Mouse (Mus musculus) gonadal fat pad, adult 2 months (tissue): ENCODE measurements around the gene Olfr1357. TPM values are rescaled to one million over a fixed set of nuclear protein-coding genes. Genes with fewer than 3 reads are reported as not detected.
"Not testable (repeated sequence)": the region's sequence is repeated elsewhere in the genome, so short reads cannot be mapped to it uniquely, and the experiment has no call there.

Experiments used
- DNase-seq: peaks from one replicate; pipeline ENCODE4 v3.0.0-alpha.2; 2012; ENCODE audit warnings: low read depth
- polyA plus RNA-seq: library from polyadenylated mRNA; depleted of rRNA; stranded (reverse); fragments of >200 nt; gene quantifications from 2 replicates; pipeline ENCODE4 v1.2.3, GENCODE M21; 2012; rRNA removed

Olfr1357 gene
- not detected in 2 replicates for polyA plus RNA-seq

DNA sequence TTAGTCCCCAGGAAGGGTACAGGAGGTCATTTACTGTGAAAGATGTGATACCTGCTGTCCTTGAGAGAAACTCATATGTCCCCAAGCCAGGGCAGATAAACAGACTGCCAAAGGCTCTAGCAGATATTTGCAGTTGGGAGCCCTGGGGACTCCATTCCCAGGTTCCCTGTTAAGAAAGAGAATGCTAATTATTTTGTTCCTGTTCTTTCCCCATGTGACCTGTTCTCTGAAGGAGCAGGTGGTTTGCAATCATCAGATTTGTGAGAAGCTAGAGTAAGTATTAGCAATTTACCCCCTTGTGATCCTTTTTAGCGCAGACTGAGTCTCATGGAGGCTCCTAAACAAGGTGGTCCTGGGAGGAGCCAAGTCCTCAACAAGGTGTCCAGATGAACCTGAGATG lies at the start of gene Olfr1357:
Gene Olfr1357, minus strand, starts transcription at position 101 of the 400 bp plus-strand sequence.
- DNase-seq, result no peak

DNA sequence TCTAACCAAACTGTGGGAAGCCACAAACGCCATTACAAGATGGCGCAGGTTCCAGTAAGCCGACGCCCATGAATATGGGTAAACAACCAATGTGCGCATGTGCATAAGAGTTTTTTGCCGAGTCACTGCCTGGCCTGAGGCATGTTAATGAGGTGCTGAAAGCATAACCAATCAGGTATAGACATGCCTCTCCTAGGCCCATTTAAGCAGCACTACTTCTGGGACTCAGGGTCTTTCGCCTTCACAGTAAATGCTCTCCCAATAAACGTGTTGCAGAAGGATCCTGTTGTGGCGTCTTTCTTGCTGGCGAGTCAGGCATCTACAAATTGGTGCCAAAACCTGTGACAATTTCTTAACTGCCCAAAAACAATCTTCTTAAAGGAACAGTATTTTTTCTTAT lies 48.8 kb upstream of the Olfr1357 start:
- not testable (repeated sequence) for DNase-seq

- DNase-seq, result no peak
These were observed 46.7 kb upstream of the Olfr1357 start for GRCm38 (mm10) chr10:78664546-78664945.

DNA sequence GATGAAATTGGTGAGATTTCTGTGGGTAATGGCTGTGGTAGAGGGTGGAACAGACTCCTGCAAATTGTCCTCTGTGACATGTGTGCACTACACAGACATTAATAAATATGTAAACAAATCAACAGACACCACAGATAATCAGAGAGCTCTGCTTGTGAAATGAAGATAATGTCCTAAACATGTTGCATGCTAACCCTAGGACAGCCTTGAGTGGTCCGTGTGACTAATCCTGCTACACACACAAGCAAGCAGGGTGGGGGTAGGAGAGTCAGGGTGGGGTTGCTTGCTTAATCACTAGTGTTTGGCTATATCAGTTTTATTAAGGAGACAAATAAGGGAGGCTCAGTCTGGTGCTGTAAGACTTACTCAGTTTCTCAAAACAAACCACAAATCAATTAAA lies 43.3 kb upstream of the Olfr1357 start:
- DNase-seq, result no peak

- no peak for DNase-seq
These were observed 14.4 kb upstream of the Olfr1357 start for GRCm38 (mm10) chr10:78632311-78632710.

DNA sequence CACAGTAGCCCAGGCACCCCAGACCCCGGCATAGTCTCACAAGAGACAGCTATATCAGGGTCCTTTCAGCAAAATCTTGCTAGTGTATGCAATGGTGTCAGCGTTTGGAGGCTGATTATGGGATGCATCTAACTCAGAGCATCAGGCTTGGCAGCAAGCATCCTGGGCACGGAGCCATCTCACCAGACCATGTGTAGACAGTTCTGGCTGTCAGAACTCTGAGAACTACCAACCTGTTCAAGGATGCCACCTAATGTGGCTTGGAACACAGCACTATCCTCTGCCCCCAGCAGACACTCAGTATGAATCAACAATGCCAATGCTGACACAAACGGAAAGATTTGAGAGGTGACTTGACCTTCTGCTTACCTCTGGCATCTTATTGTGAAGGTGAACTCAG lies 12.3 kb upstream of the Olfr1357 start:
- no peak for DNase-seq

GRCm38 (mm10) chr10:78623143-78623542 lies 5.3 kb upstream of the Olfr1357 start:
- DNase-seq, result not testable (repeated sequence)

DNA sequence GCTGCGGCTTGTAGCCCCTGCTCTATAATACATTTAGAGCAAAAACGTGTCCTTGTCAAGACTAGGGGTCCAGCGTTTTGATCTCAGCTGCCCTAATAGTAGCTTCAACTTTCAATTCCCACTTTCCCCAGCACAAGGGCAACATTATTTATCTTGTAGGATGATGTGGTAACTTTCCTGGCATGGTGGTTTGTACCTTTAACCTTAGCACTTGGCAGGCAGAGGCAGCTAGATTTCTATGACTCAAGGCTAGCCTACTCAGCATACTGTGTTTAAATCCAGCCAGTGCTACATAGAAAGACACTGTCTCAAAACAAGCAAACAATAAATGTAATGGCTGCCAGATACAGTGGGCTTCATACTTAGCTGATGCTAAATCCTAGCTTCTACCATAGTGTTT lies 10.3 kb downstream of the Olfr1357 start:
- no peak for DNase-seq

DNA sequence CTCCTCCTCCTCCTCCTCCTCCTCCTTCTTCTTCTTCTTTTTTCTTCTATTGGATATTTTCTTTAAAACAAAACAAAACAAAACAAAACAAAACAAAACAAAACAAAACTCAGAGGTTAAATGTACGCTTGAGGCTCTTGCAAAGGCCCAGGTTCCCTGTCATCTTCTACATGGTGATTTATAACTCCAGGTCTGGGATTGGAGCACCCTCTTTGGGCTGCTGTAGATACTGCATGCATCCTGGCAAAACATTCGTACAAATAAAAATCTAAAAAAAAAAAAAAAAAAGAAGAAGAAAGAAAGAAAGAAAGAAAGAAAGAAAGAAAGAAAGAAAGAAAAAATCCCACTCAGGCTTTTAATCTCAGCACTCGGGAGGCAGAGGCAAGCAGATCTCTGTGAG lies 12.8 kb downstream of the Olfr1357 start:
- no peak for DNase-seq

- no peak for DNase-seq
These were observed 18.0 kb downstream of the Olfr1357 start for GRCm38 (mm10) chr10:78599865-78600264.

- no peak for DNase-seq
These were observed 23.3 kb downstream of the Olfr1357 start for GRCm38 (mm10) chr10:78594566-78594965.

GRCm38 (mm10) chr10:78594157-78594556 lies 23.7 kb downstream of the Olfr1357 start:
- no peak for DNase-seq

DNA sequence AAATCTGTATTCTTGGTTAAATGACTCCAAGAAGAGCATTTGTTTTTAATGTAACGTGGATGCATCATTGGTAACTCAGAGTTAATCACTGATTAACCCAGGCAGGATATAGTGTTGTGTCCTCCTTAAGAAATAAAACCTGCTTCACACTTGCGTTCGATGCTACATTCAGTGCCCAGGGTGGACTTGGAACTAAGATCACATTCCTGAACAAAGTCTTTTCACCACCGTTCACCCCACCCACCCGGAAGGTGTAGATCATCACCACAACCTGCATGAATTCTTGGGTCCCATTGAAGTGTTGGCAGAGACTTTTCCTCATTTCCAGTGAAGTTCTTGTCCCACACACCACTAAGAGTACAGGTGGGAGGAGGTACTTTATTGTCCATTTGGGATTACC lies 24.1 kb downstream of the Olfr1357 start:
- DNase-seq, result no peak

DNA sequence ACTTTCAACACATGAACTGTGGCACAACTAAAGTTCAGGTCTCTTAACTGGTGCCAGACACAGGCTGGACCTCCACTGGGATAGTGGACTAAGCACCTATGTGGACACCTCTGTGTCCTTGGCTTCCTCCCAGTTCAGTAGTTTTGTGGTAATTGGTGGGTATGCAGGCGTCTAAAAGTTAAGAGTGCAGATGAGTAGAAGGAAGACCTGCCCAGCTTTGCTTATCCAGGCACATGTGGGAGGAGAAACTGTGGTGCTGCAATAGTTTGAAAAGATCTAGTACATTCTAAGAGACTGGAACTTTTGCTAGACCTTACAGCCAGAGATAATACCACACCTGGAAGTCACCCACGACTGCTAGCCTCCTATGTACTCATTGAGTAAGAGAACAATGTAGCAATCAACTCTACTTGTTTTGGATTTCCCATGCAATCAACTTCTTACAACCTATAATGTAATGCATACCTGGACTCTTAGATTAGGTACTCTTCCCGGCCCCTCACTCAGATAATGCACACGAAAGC lies 25.0 kb downstream of the Olfr1357 start:
- DNase-seq, result no peak

- DNase-seq, result no peak
These were observed 26.2 kb downstream of the Olfr1357 start, which contains the start of gene Syde1 for GRCm38 (mm10) chr10:78591406-78592328. Gene Syde1 (minus strand): TSS chr10:78591964.

DNA sequence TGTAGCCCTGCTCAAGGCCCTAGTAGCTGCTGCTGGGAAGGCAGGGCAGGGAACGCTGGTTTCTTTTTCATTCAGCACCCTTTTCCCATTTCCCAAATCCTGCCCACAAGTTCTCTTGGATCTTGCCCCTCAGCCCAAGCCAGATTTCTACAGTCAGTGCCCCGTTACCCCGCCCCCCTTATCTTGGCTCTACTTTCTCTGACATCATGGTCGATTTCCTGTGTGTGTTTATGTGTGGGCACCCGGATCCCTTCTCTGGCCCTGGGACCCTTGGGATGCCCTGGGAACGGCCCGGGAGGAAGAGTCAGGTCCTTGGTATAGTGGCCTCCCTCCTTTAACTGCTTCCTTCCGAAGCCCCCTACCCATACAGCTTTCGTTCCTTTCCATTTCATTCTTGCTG lies 27.1 kb downstream of the Olfr1357 start:
- no peak for DNase-seq

- no peak for DNase-seq
These were observed 28.0 kb downstream of the Olfr1357 start for GRCm38 (mm10) chr10:78589901-78590300.

GRCm38 (mm10) chr10:78589291-78589690 lies 28.6 kb downstream of the Olfr1357 start:
- DNase-seq, result no peak

DNA sequence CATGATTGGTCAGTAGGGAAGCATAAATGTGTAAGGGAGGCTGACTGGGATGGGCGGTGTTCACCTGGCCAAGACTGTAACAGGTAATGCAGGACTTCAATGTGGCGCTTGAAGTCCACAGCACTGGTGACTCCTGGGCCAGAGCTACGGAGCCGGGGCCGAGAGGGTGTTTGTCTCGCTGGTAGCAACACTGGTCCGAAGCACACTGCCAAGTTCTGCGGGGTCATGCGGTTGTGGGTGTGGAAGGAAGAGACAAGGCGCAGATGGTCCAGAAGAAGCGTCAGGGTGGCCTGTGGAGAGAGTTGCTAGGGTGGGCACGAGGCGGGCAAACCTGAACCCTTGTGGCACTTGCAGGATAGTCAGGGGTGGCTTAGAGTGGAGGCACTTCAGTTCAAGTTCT lies 31.8 kb downstream of the Olfr1357 start:
- no peak for DNase-seq

- DNase-seq, result no peak
These were observed 32.3 kb downstream of the Olfr1357 start for GRCm38 (mm10) chr10:78585606-78586005.

DNA sequence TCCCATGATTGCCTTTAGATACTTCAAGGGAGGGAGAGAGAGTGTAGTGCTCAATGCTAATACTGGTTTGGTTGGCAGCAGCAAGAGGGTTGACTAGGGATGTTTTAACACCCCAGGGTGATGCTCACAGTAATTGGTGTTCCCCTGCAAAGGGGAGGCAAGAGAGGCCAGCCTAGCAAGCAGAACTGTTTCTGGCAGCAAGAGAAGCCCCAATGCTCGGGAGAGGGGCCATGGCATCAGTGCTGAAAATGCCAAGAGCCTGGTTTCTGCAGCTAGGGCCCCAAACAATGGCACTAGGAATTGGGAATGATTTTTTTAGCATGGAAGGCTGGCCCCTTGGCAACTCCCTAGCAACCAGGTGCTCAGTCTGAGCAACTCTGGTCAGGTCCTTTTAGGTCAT lies 32.9 kb downstream of the Olfr1357 start:
- no peak for DNase-seq

DNA sequence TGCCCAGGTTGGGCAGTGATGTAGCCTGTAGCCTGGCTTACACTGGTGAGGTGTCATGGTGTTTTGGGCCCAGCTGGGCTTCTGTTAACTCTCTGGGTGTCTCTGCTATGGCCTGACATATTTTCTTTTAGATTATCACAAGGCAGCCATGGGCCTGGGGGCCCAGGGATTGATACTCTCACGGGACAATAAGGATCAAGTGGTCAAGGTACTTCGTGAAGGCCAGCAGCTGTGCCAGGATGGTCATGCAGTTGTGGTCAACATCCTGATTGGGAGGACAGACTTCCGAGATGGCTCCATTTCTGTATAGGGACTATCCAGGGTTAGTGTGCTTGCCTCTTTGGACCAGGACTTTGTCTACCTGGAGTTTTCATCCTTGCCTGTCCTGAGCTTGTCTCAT lies 33.9 kb downstream of the Olfr1357 start:
- no peak for DNase-seq

GRCm38 (mm10) chr10:78583347-78583746 lies 34.5 kb downstream of the Olfr1357 start:
- DNase-seq, result no peak
